Mouse (Mus musculus): Measurements from ENCODE around the gene Nfe2l1. TPM values are rescaled to one million over a fixed set of nuclear protein-coding genes. Genes with fewer than 3 reads are reported as not detected.

The Nfe2l1 gene
- polyA plus RNA-seq, 1 experiment from 2014 or later, result 65.7 TPM

GRCm38 (mm10) chr11:96838341-96838740 lies 8.6 kb upstream of the Nfe2l1 start:
- H3K27ac ChIP-seq (ENCODE audit: low read length), result no peak overlapping the region
- no peak for ATAC-seq (ENCODE audit: insufficient read depth, low FRiP score)
- H3K27me3 ChIP-seq (ENCODE audit: control insufficient read depth, insufficient read depth, low read length), result no peaks in the 10 kb centered on the region
- H3K4me3 ChIP-seq (replicated peaks; ENCODE audit: low read length), result no peak overlapping the region
- H3K4me1 ChIP-seq (ENCODE audit: control insufficient read depth, insufficient read depth, low read length), result no peaks in the 10 kb centered on the region
- H3K9me3 ChIP-seq (replicated peaks; ENCODE audit: control insufficient read depth, low read length), result no peaks in the 10 kb centered on the region
- WGBS, result 45% methylated on average over 4 of the region's 4 CpGs
- H3K4me2 ChIP-seq (ENCODE audit: low read depth, low read length), result no peak overlapping the region
- H3K9ac ChIP-seq (ENCODE audit: low read length), result no peak overlapping the region
- no peaks in the 10 kb centered on the region for H3K36me3 ChIP-seq (ENCODE audit: control insufficient read depth, insufficient read depth, low read length)

GRCm38 (mm10) chr11:96837298-96837697 lies 7.5 kb upstream of the Nfe2l1 start:
- H3K9ac ChIP-seq (ENCODE audit: low read length), result no peak overlapping the region
- H3K27me3 ChIP-seq (ENCODE audit: control insufficient read depth, insufficient read depth, low read length), result no peaks in the 10 kb centered on the region
- no peaks in the 10 kb centered on the region for H3K4me1 ChIP-seq (ENCODE audit: control insufficient read depth, insufficient read depth, low read length)
- H3K9me3 ChIP-seq (replicated peaks; ENCODE audit: control insufficient read depth, low read length), result no peaks in the 10 kb centered on the region
- no peak overlapping the region for H3K27ac ChIP-seq (ENCODE audit: low read length)
- no peaks in the 10 kb centered on the region for H3K36me3 ChIP-seq (ENCODE audit: control insufficient read depth, insufficient read depth, low read length)
- peak; percentile 56; the same call in 1 of the 2 replicates for ATAC-seq (ENCODE audit: insufficient read depth, low FRiP score)
- no peak overlapping the region for H3K4me3 ChIP-seq (replicated peaks; ENCODE audit: low read length)
- H3K4me2 ChIP-seq (ENCODE audit: low read depth, low read length), result no peak overlapping the region
- 29% methylated on average over 9 of the region's 9 CpGs for WGBS

- no peaks in the 10 kb centered on the region for H3K9me3 ChIP-seq (replicated peaks; ENCODE audit: control insufficient read depth, low read length)
- no peak overlapping the region for H3K9ac ChIP-seq (ENCODE audit: low read length)
- H3K27ac ChIP-seq (ENCODE audit: low read length), result no peak overlapping the region
- 0 out of 2 replicates have a peak, but pooled peaks cover 3% of the 10 kb centered on the region for H3K4me1 ChIP-seq (ENCODE audit: control insufficient read depth, insufficient read depth, low read length)
- no peaks in the 10 kb centered on the region for H3K36me3 ChIP-seq (ENCODE audit: control insufficient read depth, insufficient read depth, low read length)
- 90% methylated on average over 1 of the region's 1 CpGs for WGBS
- no peak for ATAC-seq (ENCODE audit: insufficient read depth, low FRiP score)
- no peaks in the 10 kb centered on the region for H3K27me3 ChIP-seq (ENCODE audit: control insufficient read depth, insufficient read depth, low read length)
- H3K4me2 ChIP-seq (ENCODE audit: low read depth, low read length), result no peak overlapping the region
- no peak overlapping the region for H3K4me3 ChIP-seq (replicated peaks; ENCODE audit: low read length)
Observed at GRCm38 (mm10) chr11:96834127-96834526, 4.4 kb upstream of the Nfe2l1 start.

- Histone ChIP-seq H3K36me3 (ENCODE audit: control insufficient read depth, insufficient read depth, low read length) (no peaks in the 10 kb centered on the region), H3K9ac (ENCODE audit: low read length) (no peak overlapping the region), H3K27ac (ENCODE audit: low read length) (no peak overlapping the region), H3K4me3 (replicated peaks; ENCODE audit: low read length) (no peak overlapping the region), H3K27me3 (ENCODE audit: control insufficient read depth, insufficient read depth, low read length) (no peaks in the 10 kb centered on the region), H3K9me3 (replicated peaks; ENCODE audit: control insufficient read depth, low read length) (no peaks in the 10 kb centered on the region), H3K4me2 (ENCODE audit: low read depth, low read length) (no peak overlapping the region), H3K4me1 (ENCODE audit: control insufficient read depth, insufficient read depth, low read length) (peaks cover 12% of the 10 kb centered on the region)
- no peak for ATAC-seq (ENCODE audit: insufficient read depth, low FRiP score)
- WGBS, result 52% methylated on average over 2 of the region's 2 CpGs
Observed at GRCm38 (mm10) chr11:96832973-96833372, 3.2 kb upstream of the Nfe2l1 start.

- no peak for ATAC-seq (ENCODE audit: insufficient read depth, low FRiP score)
Observed at GRCm38 (mm10) chr11:96832541-96832940, 2.8 kb upstream of the Nfe2l1 start.

GRCm38 (mm10) chr11:96831516-96831915 lies 1.7 kb upstream of the Nfe2l1 start:
- 60% methylated on average over 4 of the region's 4 CpGs for WGBS

More at GRCm38 (mm10) chr11:96832541-96832940, 2.8 kb upstream of the Nfe2l1 start:
- no peak overlapping the region for H3K9ac ChIP-seq (ENCODE audit: low read length)
- H3K4me2 ChIP-seq (ENCODE audit: low read depth, low read length), result no peak overlapping the region
- no peak overlapping the region for H3K27ac ChIP-seq (ENCODE audit: low read length)
- no peaks in the 10 kb centered on the region for H3K36me3 ChIP-seq (ENCODE audit: control insufficient read depth, insufficient read depth, low read length)
- no peaks in the 10 kb centered on the region for H3K9me3 ChIP-seq (replicated peaks; ENCODE audit: control insufficient read depth, low read length)
- no peak overlapping the region for H3K4me3 ChIP-seq (replicated peaks; ENCODE audit: low read length)
- WGBS, result 89% methylated on average over 3 of the region's 3 CpGs
- no peaks in the 10 kb centered on the region for H3K27me3 ChIP-seq (ENCODE audit: control insufficient read depth, insufficient read depth, low read length)
- H3K4me1 ChIP-seq (ENCODE audit: control insufficient read depth, insufficient read depth, low read length), result peaks cover 16% of the 10 kb centered on the region

GRCm38 (mm10) chr11:96830539-96831216 lies 910 bp upstream of the Nfe2l1 start:
- no peak for ATAC-seq (ENCODE audit: insufficient read depth, low FRiP score)

More at GRCm38 (mm10) chr11:96831516-96831915, 1.7 kb upstream of the Nfe2l1 start:
- no peak overlapping the region for H3K9ac ChIP-seq (ENCODE audit: low read length)
- H3K4me2 ChIP-seq (ENCODE audit: low read depth, low read length), result no peak overlapping the region
- H3K27ac ChIP-seq (ENCODE audit: low read length), result no peak overlapping the region
- no peaks in the 10 kb centered on the region for H3K9me3 ChIP-seq (replicated peaks; ENCODE audit: control insufficient read depth, low read length)
- no peak overlapping the region for H3K4me3 ChIP-seq (replicated peaks; ENCODE audit: low read length)
- H3K36me3 ChIP-seq (ENCODE audit: control insufficient read depth, insufficient read depth, low read length), result no peaks in the 10 kb centered on the region
- peaks cover 26% of the 10 kb centered on the region for H3K4me1 ChIP-seq (ENCODE audit: control insufficient read depth, insufficient read depth, low read length)
- ATAC-seq (ENCODE audit: insufficient read depth, low FRiP score), result no peak
- no peaks in the 10 kb centered on the region for H3K27me3 ChIP-seq (ENCODE audit: control insufficient read depth, insufficient read depth, low read length)

GRCm38 (mm10) chr11:96829403-96829812 lies 360 bp downstream of the Nfe2l1 start:
- Histone ChIP-seq H3K4me2 (ENCODE audit: low read depth, low read length) (peak overlapping the region; percentile 88), H3K27me3 (ENCODE audit: control insufficient read depth, insufficient read depth, low read length) (no peaks in the 10 kb centered on the region), H3K4me1 (ENCODE audit: control insufficient read depth, insufficient read depth, low read length) (peaks cover 46% of the 10 kb centered on the region), H3K9ac (ENCODE audit: low read length) (peak overlapping the region; percentile 91), H3K9me3 (replicated peaks; ENCODE audit: control insufficient read depth, low read length) (no peaks in the 10 kb centered on the region), H3K36me3 (ENCODE audit: control insufficient read depth, insufficient read depth, low read length) (0 out of 2 replicates have a peak, but pooled peaks cover 2% of the 10 kb centered on the region), H3K4me3 (replicated peaks; ENCODE audit: low read length) (peak overlapping the region; percentile 79), H3K27ac (ENCODE audit: low read length) (peak overlapping the region; percentile 99)
- 0% methylated on average over 33 of the region's 33 CpGs for WGBS
- ATAC-seq (ENCODE audit: insufficient read depth, low FRiP score), result peak; percentile 77

More at GRCm38 (mm10) chr11:96830539-96831216, 910 bp upstream of the Nfe2l1 start:
- WGBS, result 18% methylated on average over 13 of the region's 13 CpGs
- H3K4me1 ChIP-seq (ENCODE audit: control insufficient read depth, insufficient read depth, low read length), result peaks cover 33% of the 10 kb centered on the region
- peak overlapping the region; percentile 97 for H3K27ac ChIP-seq (ENCODE audit: low read length)
- no peaks in the 10 kb centered on the region for H3K27me3 ChIP-seq (ENCODE audit: control insufficient read depth, insufficient read depth, low read length)
- H3K36me3 ChIP-seq (ENCODE audit: control insufficient read depth, insufficient read depth, low read length), result no peaks in the 10 kb centered on the region
- H3K4me3 ChIP-seq (replicated peaks; ENCODE audit: low read length), result peak overlapping the region; percentile 79
- H3K9me3 ChIP-seq (replicated peaks; ENCODE audit: control insufficient read depth, low read length), result no peaks in the 10 kb centered on the region
- H3K4me2 ChIP-seq (ENCODE audit: low read depth, low read length), result peak overlapping the region; percentile 64
- peak overlapping the region; percentile 79 for H3K9ac ChIP-seq (ENCODE audit: low read length)

GRCm38 (mm10) chr11:96828881-96829280 lies 887 bp downstream of the Nfe2l1 start:
- H3K9ac ChIP-seq (ENCODE audit: low read length), result peak overlapping the region; percentile 91
- peak overlapping the region; percentile 79 for H3K4me3 ChIP-seq (replicated peaks; ENCODE audit: low read length)
- peak overlapping the region; percentile 88 for H3K4me2 ChIP-seq (ENCODE audit: low read depth, low read length)
- ATAC-seq (ENCODE audit: insufficient read depth, low FRiP score), result no peak
- H3K27ac ChIP-seq (ENCODE audit: low read length), result peak overlapping the region; percentile 99
- peaks cover 49% of the 10 kb centered on the region for H3K4me1 ChIP-seq (ENCODE audit: control insufficient read depth, insufficient read depth, low read length)
- H3K9me3 ChIP-seq (replicated peaks; ENCODE audit: control insufficient read depth, low read length), result no peaks in the 10 kb centered on the region
- no peaks in the 10 kb centered on the region for H3K27me3 ChIP-seq (ENCODE audit: control insufficient read depth, insufficient read depth, low read length)
- WGBS, result 9% methylated on average over 10 of the region's 10 CpGs
- 0 out of 2 replicates have a peak, but pooled peaks cover 2% of the 10 kb centered on the region for H3K36me3 ChIP-seq (ENCODE audit: control insufficient read depth, insufficient read depth, low read length)

Measured in stomach, embryonic 16.5 days (tissue).